Mouse (Mus musculus) cerebellum, adult 18-20 months (tissue): ENCODE results near the gene Prkcb.

Source experiments
- DNase-seq, 2 experiments: peaks; one replicate each; pipeline ENCODE4 v3.0.0; 2021

Prkcb gene

DNA sequence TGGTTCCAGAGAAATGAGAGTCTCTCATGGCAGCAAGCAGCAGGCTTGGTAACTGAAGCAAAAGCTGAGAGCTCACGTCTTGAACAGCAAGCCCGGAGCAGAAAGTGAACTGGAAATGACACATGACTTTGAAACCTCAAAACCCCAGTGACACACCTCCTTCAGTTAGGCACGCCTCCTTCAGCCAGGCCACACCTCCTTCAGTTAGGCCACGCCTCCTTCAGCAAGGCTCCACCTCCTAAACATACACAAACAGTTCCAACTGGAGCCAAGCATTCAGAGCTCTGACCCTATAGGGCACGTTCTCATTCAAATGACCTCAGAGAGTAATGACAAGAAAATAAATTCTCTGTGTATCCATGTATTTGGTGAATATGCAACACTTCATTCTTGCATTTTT, 316.5 kb downstream of the Prkcb start:
- no peak for DNase-seq

DNA sequence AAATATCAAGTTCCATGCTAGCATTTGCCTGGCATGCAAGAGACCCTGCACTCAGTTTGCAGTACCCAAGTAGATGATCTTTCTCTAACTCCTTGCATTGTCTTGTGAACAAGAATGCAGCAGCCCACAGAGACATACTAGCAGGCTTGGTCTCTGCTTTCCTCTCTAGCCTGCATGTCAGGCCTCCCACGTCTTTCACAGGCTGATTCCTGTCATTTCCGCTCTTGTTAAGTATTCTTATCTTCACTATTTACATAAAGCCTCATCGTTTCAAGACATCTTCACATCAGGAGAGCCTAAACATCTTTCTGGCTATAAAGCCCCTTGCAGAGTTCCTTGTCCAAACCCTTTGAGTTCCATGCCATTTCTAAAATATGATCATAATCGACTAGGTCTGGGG, 320.9 kb downstream of the Prkcb start:
- DNase-seq: no peak

DNA sequence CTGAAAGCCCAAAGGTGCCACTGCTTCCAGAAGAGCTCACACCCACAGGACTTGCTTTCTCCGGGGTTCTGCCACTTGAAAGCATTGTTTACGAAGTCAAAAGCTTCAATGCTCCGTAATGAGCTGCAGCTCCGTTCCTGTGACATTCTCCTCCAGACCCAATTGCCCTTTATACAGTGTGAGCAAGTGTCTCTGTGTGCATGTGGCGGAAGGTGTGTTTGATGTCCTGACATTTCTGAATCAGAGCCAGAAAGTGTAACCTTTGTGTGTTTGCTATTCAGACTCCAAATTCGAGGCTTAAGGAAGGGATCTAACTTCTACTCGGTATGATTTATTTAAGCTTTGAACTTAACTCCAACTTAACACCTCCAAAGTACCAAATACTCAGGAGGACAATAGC, 321.6 kb downstream of the Prkcb start:
- no peak for DNase-seq

DNA sequence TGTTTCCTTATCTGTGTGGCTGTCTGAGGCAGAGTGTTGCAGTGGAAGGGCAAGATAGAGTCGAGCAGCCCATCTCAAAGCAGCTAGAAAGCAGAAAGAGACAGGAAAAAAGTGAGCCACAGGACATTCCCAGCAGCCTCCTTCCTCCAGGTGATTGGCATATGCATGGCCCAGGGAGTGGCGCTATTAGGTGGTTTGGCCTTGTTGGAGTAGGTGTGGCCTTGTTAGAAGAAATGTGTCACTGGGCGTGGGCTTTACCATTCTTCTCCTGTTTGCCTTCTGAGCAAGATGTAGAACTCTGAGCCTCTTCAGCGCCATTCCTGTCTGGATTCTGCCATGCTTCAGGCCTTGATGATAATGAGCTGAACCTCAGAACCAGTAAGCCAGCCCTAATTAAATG, 325.3 kb downstream of the Prkcb start:
- DNase-seq: no peak

DNA sequence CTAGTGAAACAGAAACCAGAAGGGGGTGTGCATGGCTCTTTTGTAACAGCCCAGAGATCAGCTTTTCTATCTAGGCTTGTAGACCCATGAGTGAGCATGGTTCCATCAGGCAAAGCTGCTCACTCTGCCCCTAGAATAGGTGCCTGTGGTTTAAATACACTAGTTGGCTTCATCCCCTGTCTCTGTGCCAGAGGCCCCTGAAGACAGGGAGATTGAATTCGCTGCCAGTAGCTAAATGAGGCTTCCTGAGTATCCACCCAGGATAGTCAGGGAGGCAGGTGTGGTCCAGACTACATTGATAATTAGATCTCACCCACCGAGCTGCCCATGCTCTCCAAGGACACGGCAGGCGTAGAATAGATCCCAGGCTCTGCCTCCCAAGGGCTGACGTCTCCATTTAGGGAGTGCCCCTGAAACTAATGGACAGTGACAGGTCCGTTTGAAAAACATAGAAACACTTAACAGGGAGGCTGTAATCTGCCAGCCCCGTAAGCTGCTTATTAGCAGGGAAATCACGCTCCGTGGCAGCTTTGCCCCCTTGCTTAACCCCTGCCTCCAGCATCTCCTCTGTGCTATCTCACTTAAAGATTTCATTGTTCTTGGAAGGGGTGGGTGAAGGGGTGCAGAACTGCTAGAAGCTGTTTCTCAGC, 333.7 kb downstream of the Prkcb start:
- DNase-seq: peak; percentile 50 to 65

DNA sequence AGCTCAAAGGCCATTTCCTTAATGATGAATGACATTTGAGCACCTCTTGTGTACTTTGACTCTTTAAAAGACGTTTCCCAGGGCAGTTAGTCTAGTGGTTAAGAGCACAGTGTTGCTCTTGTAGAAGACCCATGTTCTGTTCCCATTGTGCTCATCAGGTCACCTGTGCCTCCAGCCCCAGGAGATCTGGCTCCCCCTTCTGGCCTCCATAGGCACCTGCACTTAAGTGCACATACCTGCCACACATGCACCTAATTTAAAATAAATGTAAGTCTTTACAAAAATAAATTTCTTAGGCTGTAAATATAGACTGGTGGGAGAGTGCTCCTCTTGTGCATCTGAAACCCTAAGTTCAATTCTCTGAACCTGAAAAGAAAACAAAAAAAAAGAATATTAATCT, 335.2 kb downstream of the Prkcb start:
- no peak for DNase-seq

DNA sequence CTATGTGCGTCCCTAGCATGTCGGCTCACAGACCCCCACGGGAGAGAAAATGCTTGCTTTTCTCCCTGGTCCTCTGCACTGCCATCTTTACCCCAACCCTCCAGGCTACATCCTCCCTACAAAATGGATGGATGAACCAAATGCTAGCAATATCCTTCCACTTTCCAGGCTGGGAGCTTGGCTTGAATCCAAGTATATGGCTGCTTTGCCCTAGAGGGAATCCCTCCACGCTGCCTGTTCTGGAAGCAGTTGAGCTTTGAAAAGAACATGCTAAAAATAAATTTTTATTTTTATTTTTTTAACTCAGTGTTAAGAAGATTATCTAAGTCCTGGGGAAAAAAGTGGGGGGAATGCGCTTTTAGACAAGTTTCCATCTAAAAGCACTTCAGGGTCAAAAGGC, 339.5 kb downstream of the Prkcb start:
- no peak for DNase-seq

DNA sequence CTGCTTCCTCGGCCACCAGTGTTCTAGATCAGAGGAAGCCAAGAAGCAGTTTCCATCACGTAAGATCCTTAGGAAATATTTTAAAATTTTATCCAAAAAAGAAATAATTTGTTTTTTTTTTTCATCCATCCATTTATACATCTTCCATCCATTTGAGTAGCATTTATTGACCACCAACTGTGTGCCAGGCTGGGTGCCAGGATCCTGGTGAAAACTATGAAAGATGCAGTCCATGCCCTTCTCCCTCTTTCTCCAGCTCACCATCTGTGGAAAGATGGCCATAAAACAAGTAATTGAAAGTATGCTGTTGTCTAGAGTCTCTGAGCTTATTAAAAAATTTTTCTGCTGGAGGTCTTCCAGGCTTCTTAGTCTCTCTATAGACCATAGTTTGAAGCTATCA, 341.8 kb downstream of the Prkcb start:
- peak; percentile 62 for DNase-seq

DNA sequence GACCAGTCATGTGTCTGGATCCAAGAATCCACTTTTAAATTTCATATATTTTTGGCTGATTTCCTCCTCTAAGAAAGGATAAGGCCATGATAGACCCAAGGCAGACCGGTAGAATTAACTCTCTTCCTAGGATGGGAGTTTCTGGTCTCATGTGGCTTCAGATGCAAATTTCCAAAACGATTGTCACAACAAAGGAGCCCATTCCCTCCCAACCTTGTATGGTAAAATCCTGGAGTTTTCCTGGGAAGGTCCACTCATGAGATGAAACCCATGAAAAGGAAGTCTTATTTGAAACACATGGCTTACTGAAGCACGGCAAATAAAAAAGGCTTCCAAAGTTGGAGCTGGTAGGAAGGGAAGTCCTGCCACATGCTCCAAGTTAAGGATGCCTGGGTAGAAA, 342.6 kb downstream of the Prkcb start:
- no peak for DNase-seq

DNA sequence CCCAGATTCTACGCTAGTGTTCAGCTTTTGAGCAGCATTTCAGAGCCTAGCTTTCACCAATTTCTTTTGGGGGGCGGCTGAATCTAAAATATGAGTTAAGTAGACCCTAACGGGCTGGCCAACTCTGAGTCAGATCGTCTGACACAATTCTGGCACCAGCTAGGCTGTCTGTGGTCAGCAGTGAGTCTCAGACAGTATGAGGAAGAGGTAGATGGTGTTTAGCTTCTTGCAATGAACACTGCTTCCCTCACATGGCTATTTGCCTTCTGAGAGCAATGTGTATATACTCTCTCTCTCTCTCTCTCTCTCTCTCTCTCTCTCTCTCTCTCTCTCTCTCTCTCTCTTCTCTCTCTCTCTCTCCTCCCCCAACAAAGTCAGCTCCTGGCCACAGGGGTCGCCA, 344.4 kb downstream of the Prkcb start:
- no peak for DNase-seq

DNA sequence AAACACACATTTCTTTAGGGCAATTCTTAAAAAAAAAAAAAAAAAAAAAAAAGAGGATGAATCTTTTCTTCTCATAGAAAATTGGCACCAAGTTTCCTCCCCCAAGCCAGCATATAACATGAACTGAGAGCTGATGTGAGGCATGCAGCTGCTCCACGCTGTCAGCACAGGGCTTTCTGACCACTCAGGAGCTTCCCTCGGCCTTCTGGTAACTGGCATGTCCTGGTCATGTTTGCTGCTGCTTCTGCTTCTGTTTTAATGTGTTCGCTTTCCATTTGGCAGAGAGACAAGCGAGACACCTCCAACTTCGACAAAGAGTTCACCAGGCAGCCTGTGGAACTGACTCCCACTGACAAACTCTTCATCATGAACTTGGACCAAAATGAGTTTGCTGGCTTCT, 344.9 kb downstream of the Prkcb start:
- DNase-seq: no peak

DNA sequence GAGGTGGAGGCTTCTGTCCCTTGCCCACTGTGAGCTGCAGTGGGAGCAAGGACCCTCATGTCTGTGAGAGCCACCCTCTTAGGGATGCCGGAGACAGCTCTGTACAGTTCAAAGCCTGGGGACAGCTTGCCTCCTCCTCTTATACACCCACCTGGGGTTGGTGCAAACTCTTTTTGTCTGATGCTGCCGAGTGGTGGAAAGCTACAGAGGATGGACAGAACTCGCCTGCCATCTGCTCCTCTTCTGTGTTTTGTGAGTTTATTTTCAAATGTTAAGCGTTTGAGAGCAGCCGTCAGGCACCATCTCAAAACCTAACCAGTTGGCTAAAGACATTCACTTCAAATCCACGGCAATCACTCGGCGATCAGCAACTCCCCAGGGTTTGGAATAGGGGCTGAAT, 355.1 kb downstream of the Prkcb start:
- DNase-seq: no peak

DNA sequence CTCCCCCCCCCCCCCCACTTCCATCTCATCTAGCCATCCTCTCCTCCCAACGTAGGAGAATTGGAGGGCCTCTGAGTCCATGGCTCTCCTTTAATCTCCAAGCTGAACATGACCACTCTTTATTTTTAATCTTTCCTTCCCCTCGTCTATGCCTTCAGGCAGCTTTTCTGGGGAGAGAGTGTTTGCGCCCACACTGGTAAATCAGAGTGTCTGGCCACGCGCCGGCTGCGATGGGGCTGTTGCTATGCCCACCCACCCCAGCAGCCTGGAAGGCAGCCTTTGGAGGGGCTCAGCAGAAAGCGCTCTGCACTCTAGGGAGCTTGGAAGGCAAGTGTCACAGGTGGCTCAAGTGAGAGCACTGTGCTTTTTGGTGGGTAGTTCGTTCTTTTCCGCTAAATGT, 360.8 kb downstream of the Prkcb start:
- no peak for DNase-seq

DNA sequence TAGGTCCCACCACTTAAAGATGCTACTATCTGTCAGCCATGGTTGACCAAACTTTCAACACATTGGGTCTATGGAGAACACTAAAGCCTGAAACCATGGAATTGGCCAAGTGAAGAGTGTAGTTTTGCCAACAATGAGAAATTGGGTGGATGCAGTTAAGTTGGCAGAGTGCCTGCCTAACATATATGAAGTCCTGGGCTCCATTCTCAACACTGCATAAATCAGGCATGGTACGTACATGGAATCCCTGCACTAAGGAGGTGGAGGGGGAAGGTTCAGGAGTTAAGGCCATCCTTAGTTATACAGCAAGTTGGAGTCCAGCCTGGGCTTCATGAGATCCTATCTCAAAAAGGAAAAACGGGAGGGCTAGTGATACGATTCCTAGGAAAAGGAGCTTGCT, 364.0 kb downstream of the Prkcb start:
- DNase-seq: no peak

DNA sequence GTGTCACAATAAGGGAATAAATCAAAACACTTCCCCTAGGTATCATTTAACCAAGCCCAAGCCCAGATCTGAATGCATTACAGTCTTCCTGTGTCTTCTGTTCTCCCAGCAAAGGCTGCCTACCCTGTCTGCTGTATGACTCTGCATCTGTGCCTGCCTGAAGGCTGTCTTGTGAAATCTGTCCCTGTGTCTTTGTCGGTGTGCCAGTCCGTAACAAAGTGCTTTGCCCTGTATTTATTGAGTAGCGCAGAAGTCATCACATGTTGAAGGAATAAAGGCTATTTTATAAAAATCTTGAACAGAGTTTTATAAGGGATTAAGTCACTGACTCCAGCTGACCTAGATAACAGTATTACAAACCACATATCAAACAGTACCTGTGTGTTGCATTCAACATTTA, 368.1 kb downstream of the Prkcb start:
- DNase-seq: no peak

DNA sequence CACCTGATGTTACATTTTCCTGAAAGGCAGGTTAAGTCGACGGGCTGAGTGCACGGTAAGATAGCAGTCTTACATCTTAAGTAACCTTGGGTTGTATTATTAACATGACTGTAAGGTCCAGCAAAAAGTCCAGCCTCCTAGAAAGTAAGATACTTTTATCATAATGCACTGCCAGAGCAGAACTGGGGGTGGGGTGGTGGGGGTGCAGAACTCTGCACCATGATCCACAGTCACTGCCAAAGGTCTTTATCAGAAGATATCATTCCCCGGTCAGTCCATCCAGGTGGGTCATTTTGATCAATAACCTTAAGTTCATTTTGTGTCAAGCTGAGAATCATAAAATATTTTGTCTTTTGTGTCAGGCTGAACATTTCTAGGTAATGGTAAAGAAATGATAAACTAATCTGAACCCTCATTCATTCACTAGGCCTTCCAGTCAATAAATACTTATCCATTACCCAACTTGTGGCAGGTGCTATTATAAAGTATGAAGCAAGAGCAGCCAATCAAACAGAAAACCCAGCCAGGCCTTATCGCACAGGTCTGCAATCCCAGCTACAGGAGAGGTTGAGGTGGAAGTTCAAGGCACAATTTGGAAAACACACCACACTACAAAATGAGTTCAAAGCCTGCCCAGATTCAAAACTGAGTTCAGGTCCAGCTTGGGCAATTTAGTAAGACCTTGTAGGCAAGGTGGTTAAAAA, 369.0 kb downstream of the Prkcb start:
- no peak for DNase-seq

DNA sequence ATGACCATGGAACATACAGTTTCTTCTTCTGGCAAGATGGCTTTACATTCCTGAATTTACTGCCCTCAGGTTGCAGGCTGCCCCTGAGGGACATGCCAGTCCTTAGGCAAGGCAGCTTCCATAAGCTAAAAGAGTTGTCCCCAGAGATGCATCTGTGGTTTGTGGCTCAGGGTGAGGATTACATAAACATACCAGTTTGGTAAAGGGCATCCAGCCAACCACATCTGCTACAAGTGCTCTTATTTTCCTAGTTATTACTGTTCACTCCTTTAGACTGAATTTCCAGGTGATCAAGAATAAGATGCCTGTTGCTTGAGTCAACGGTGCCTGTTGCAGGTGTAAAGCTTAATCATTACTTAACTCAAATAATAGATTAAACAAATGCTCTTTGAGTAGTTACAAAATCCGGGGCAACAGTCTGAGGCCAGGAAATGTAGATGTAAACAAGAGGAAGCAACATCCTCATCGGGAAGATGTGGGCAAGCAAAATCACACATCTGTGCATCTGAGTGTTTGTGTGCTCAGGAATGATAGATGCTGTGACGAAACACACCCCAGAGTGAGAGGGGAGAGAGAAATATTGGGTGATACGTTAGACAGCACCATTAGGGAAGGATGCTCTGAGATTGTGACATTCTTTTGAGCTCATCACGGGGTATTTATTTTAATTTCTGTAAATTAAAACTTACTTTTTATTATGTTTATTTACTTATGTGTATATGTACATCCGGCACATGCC, 376.9 kb downstream of the Prkcb start:
- DNase-seq: no peak

DNA sequence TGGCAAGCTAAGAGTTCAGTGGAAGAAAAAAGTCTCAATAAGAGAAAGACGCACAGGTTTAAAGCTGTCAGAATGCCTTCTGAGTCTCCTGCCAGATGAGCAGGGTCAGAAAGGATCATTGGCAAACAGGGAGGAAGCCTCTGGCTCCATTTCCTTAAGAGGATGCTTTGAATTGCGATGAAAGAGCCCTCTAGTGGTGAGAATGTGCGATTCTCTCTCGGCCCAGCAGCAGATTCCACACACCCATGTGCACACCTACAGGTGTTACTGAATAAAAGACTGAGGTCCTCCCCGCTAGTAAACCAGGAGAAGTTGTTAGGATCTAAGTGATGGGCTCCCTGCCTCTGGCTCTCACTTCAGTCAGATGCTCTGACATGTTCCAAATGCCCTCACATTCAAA, 379.4 kb downstream of the Prkcb start:
- DNase-seq: peak; percentile 47 to 50

DNA sequence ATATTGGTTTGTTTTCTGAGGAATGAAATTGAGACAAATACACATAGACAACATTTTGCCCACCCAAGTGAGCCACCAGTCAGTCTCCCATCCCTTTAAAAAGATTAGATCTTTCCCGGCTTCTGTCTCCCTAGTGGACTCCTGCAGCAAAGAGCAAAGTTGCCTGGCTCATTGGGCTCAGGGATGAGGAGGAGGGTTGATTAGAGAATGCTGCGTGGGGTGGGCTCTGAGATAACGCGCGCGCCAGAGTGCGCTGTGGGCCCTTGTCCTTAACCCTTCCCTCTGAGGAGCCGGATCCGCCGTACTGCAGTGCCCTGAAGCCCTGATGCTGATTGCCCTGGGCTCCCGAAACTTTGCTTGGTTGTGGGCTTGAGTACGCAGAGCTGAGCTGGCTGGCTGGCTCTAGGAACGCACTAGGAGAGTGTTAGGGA, 381.9 kb downstream of the Prkcb start, which contains the start of gene Cacng3:
Cacng3 (plus strand) TSS at position 51 of the 431 bp plus-strand sequence.
- no peak for DNase-seq

DNA sequence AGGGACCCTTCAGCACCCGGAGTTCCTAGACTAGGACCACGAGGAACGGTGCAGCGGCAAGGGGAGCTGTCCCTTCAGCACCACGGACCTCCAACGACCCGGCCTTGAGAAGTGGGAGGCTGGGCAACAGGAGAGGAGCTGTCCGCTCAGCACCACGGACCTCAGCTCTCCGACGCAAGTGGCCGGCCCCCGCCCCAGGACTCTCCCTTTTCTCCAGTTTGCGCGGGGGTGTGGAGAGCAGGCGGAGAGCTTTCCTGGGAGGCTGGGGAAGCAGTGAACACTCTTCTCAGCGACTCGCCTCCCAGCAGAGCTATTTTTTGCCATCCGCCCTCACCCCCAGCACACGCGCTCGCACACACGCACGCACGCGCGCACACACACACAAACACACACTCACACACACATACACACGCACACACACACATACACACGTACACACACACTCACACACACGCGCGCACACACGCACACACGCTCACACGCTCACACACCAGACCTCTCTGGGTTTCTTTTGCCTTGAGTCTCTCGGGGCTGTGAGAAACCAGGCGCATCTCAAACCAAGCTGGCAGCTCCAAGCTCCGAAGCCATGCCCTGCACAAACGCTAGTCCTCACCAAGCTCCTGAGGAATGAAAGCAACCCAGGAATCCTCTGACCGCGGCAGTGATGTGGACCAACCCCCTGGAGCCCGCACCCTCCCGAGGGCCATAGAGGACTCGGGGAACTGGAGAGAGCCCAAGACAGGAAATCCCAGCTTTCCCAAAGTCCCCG, 382.5 kb downstream of the Prkcb start:
- peak; percentile 30 to 33 for DNase-seq

DNA sequence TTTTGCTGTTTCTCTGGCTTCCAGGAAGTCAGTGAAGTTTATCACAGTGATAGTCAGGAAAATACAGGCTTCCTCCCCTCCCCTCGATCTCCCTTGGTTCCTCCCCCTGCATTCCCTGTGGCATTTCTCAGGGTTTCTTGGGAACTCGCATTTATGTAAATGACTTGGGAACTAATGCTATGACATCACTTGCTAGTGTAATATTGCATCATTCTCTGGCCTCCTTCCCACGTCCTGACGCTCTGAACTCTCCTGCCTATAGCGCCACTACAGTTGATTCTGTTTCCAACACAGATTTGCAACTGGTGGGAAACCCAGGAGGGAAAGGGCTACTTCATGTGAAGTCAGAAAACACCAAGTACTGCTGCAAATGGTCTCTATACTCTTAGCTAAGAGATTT, 384.4 kb downstream of the Prkcb start:
- no peak for DNase-seq

DNA sequence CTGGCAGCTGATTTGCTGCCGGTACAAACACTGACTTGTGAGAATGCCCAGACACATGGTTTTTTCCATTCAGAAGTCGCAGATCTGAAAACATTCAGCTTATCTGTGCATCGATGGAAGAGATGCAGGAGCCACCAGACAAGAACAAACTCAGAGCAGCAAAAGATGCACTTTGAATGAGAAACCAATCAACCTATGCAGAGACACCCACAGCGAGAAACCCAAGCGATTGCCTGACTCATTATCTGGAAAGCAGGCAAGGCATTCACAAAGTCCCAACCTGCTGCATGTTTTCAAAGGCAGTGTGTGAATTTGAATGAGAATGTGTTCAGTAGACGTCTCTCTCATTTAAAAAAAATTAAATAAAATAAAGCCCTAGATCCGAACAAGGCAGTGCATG, 386.7 kb downstream of the Prkcb start:
- no peak for DNase-seq
